Mouse (Mus musculus): ENCODE measurements around the gene Olfr1055. TPM values are rescaled to one million over a fixed set of nuclear protein-coding genes. Genes with fewer than 3 reads are reported as not detected.

Gene Olfr1055
- polyA plus RNA-seq, 1 experiment from 2014 or later, result not detected

Other genes starting within 250 kb of the Olfr1055 start
- gene Olfr1039, start 214.4 kb downstream of the Olfr1055 start, polyA plus RNA-seq (2015; fragmentation: Nextera tagmentation; extraction: Ambion mirVana), result not detected in 2 replicates
- gene Olfr1040, start 203.6 kb downstream of the Olfr1055 start, polyA plus RNA-seq (2015; fragmentation: Nextera tagmentation; extraction: Ambion mirVana), result not detected in 2 replicates
- not detected in 2 replicates for gene Olfr1042, start 188.4 kb downstream of the Olfr1055 start, polyA plus RNA-seq (2015; fragmentation: Nextera tagmentation; extraction: Ambion mirVana)
- not detected in 2 replicates for gene Olfr1043, start 182.8 kb downstream of the Olfr1055 start, polyA plus RNA-seq (2015; fragmentation: Nextera tagmentation; extraction: Ambion mirVana)
- not detected in 2 replicates for gene Olfr1044, start 172.5 kb downstream of the Olfr1055 start, polyA plus RNA-seq (2015; fragmentation: Nextera tagmentation; extraction: Ambion mirVana)
- gene Olfr52, start 164.6 kb downstream of the Olfr1055 start, polyA plus RNA-seq (2015; fragmentation: Nextera tagmentation; extraction: Ambion mirVana), result not detected in 2 replicates
- not detected in 2 replicates for gene Olfr1045, start 147.3 kb downstream of the Olfr1055 start, polyA plus RNA-seq (2015; fragmentation: Nextera tagmentation; extraction: Ambion mirVana)
- not detected in 2 replicates for gene Olfr1046, start 131.0 kb downstream of the Olfr1055 start, polyA plus RNA-seq (2015; fragmentation: Nextera tagmentation; extraction: Ambion mirVana)
- not detected in 2 replicates for gene Olfr1047, start 118.9 kb downstream of the Olfr1055 start, polyA plus RNA-seq (2015; fragmentation: Nextera tagmentation; extraction: Ambion mirVana)
- not detected in 2 replicates for gene Olfr1048, start 110.0 kb downstream of the Olfr1055 start, polyA plus RNA-seq (2015; fragmentation: Nextera tagmentation; extraction: Ambion mirVana)
- not detected in 2 replicates for gene Olfr1049, start 92.0 kb downstream of the Olfr1055 start, polyA plus RNA-seq (2015; fragmentation: Nextera tagmentation; extraction: Ambion mirVana)
- not detected in 2 replicates for gene Olfr1051, start 71.2 kb downstream of the Olfr1055 start, polyA plus RNA-seq (2015; fragmentation: Nextera tagmentation; extraction: Ambion mirVana)
- gene Olfr1052, start 57.8 kb downstream of the Olfr1055 start, polyA plus RNA-seq (2015; fragmentation: Nextera tagmentation; extraction: Ambion mirVana), result not detected in 2 replicates
- not detected in 2 replicates for gene Olfr1053, start 35.0 kb downstream of the Olfr1055 start, polyA plus RNA-seq (2015; fragmentation: Nextera tagmentation; extraction: Ambion mirVana)
- not detected in 2 replicates for gene Olfr1054, start 14.9 kb downstream of the Olfr1055 start, polyA plus RNA-seq (2015; fragmentation: Nextera tagmentation; extraction: Ambion mirVana)
- gene Olfr1056, start 12.2 kb upstream of the Olfr1055 start, polyA plus RNA-seq (2015; fragmentation: Nextera tagmentation; extraction: Ambion mirVana), result not detected in 2 replicates
- gene Olfr1057, start 28.1 kb upstream of the Olfr1055 start, polyA plus RNA-seq (2015; fragmentation: Nextera tagmentation; extraction: Ambion mirVana), result not detected in 2 replicates
- gene Olfr1058, start 38.3 kb upstream of the Olfr1055 start, polyA plus RNA-seq (2015; fragmentation: Nextera tagmentation; extraction: Ambion mirVana), result not detected in 2 replicates
- gene Olfr1061, start 63.8 kb upstream of the Olfr1055 start, polyA plus RNA-seq (2015; fragmentation: Nextera tagmentation; extraction: Ambion mirVana), result not detected in 2 replicates
- not detected in 2 replicates for gene Olfr1062, start 76.5 kb upstream of the Olfr1055 start, polyA plus RNA-seq (2015; fragmentation: Nextera tagmentation; extraction: Ambion mirVana)
- gene Olfr1065, start 100.3 kb upstream of the Olfr1055 start, polyA plus RNA-seq (2015; fragmentation: Nextera tagmentation; extraction: Ambion mirVana), result not detected in 2 replicates
- not detected in 2 replicates for gene Olfr1066, start 106.0 kb upstream of the Olfr1055 start, polyA plus RNA-seq (2015; fragmentation: Nextera tagmentation; extraction: Ambion mirVana)
- gene Olfr228, start 137.1 kb upstream of the Olfr1055 start, polyA plus RNA-seq (2015; fragmentation: Nextera tagmentation; extraction: Ambion mirVana), result not detected in 2 replicates
- not detected in 2 replicates for gene Olfr1076, start 158.2 kb upstream of the Olfr1055 start, polyA plus RNA-seq (2015; fragmentation: Nextera tagmentation; extraction: Ambion mirVana)
- not detected in 2 replicates for gene Olfr1079, start 192.2 kb upstream of the Olfr1055 start, polyA plus RNA-seq (2015; fragmentation: Nextera tagmentation; extraction: Ambion mirVana)
- not detected in 2 replicates for gene Olfr1080, start 208.0 kb upstream of the Olfr1055 start, polyA plus RNA-seq (2015; fragmentation: Nextera tagmentation; extraction: Ambion mirVana)
- gene Olfr1082, start 248.7 kb upstream of the Olfr1055 start, polyA plus RNA-seq (2015; fragmentation: Nextera tagmentation; extraction: Ambion mirVana), result not detected in 2 replicates